Mouse (Mus musculus) cerebellum, adult 2 months (tissue): ENCODE measurements at regions not wholly inside any gene's neighbourhood (a gene's known extent, or its start where the extent isn't known, plus 50 kb on each side); places are given as distances from the start of the nearest gene placed in this dataset.

Experiments
- DNase-seq, 2 experiments: peaks; one replicate each; pipeline ENCODE4 v3.0.0; 2021
- H3K27ac ChIP-seq: fragments of 200-500 bp; 2 replicates; pipeline ENCODE4 v1.5.1; 2012; ENCODE audit warnings: low read length, control low read depth, inconsistent platforms; ENCODE audit not compliant: insufficient read depth
- H3K27me3 ChIP-seq: fragments of 200-500 bp; 2 replicates; pipeline ENCODE4 v1.6.1; 2012; ENCODE audit warnings: inconsistent platforms, mild to moderate bottlenecking, low read length, moderate library complexity; ENCODE audit not compliant: control insufficient read depth, insufficient read depth
- H3K4me1 ChIP-seq: fragments of 200-500 bp; 2 replicates; pipeline ENCODE4 v1.6.1; 2011; ENCODE audit warnings: low read length; ENCODE audit not compliant: control insufficient read depth, insufficient read depth
- H3K4me3 ChIP-seq: fragments of 200-500 bp; replicated peaks from 2 replicates; pipeline ENCODE3; 2011; ENCODE audit warnings: mild to moderate bottlenecking, low read depth, low read length, control low read depth; ENCODE audit not compliant: insufficient read depth
- CTCF ChIP-seq: fragments of 200-500 bp; IDR thresholded peaks from 2 replicates; pipeline ENCODE4 v1.5.1; 2011; ENCODE audit warnings: low read depth, mild to moderate bottlenecking, control low read depth, low read length, moderate library complexity, borderline replicate concordance; ENCODE audit not compliant: insufficient read depth
- POLR2A ChIP-seq: fragments of 200-500 bp; IDR thresholded peaks from 2 replicates; pipeline ENCODE4 v1.6.1; 2011; ENCODE audit warnings: low read length, control low read depth, borderline replicate concordance; ENCODE audit not compliant: insufficient read depth
- WGBS: fragments of 180-500 bp; shearing (Covaris S2); methylation state at CpG from one replicate; pipeline ENCODE4 v1.1.7; 2018; 5-methylcytosine and 5-hydroxymethylcytosine counted together

- DNase-seq: no peak
- H3K4me1 ChIP-seq: no peaks in the 10 kb centered on the region
- H3K27me3 ChIP-seq: no peaks in the 10 kb centered on the region
- no peak overlapping the region for H3K27ac ChIP-seq
- H3K4me3 ChIP-seq: no peak overlapping the region
- TF ChIP-seq POLR2A (no peak), CTCF (no peak)
- WGBS: 97% methylated on average over 1 of the region's 1 CpGs
Measured at GRCm38 (mm10) chr11:25158884-25159283, 1051.7 kb downstream of the 5730522E02Rik start.

GRCm38 (mm10) chr11:25167939-25168338 is 1042.6 kb downstream of the 5730522E02Rik start:
- 100% methylated on average over 1 of the region's 1 CpGs for WGBS
- TF ChIP-seq CTCF (no peak), POLR2A (no peak)
- H3K4me3 ChIP-seq: no peak overlapping the region
- H3K4me1 ChIP-seq: no peaks in the 10 kb centered on the region
- no peak overlapping the region for H3K27ac ChIP-seq
- no peaks in the 10 kb centered on the region for H3K27me3 ChIP-seq
- DNase-seq: no peak

DNA sequence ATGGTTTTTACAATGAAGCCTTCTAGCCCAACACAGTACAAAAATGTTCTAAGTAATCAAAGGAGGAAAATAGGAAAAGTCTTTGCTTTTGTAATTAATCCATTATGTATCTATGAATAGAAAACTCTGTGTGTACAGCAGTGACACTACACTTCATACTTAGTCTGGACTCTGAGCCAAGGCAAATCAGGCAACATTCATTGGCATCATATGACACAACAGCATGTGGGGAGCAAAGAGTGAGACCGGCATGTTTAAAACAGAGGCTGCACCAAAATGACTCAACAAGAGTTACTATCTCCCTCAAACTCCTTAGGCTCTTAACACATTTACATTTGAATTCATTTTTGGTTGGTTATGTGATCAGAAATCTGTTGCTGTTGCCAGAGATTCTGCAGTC is 1039.5 kb downstream of the 5730522E02Rik start:
- no peak for TF ChIP-seq CTCF
- TF ChIP-seq POLR2A: no peak
- 24% methylated on average over 1 of the region's 1 CpGs for WGBS
- no peak for DNase-seq
- no peak overlapping the region for H3K4me3 ChIP-seq
- no peaks in the 10 kb centered on the region for H3K27me3 ChIP-seq
- H3K4me1 ChIP-seq: no peaks in the 10 kb centered on the region
- H3K27ac ChIP-seq: no peak overlapping the region
